Mouse (Mus musculus) layer of hippocampus, adult 11-12 months (tissue): ENCODE results near the gene Olfr1532-ps1.
"Not testable (repeated sequence)": the region's sequence is repeated elsewhere in the genome, so short reads cannot be mapped to it uniquely, and the experiment has no call there.

ENCODE experiments used
- DNase-seq: peaks from one replicate; pipeline ENCODE4 v3.0.0; 2022; ENCODE audit warnings: low spot score

Olfr1532-ps1 gene

GRCm38 (mm10) chr7:106907676-106908075 is at the start of gene Olfr1532-ps1:
Gene Olfr1532-ps1, plus strand, starts transcription at chr7:106908001.
- DNase-seq = no peak

GRCm38 (mm10) chr7:106862885-106863284 is 44.9 kb upstream of the Olfr1532-ps1 start, which contains the start of gene Olfr704:
Gene Olfr704, plus strand, starts transcription at chr7:106863185.
- no peak for DNase-seq

- DNase-seq = no peak
These were observed 31.0 kb upstream of the Olfr1532-ps1 start, which contains the start of gene Olfr705 for GRCm38 (mm10) chr7:106876791-106877190. Gene Olfr705, minus strand, starts transcription at chr7:106876891.

GRCm38 (mm10) chr7:106888062-106888461 is 19.7 kb upstream of the Olfr1532-ps1 start, which contains the start of gene Olfr706:
Gene Olfr706, minus strand, starts transcription at chr7:106888162.
- DNase-seq = no peak

- DNase-seq = not testable (repeated sequence)
These were observed 6.7 kb upstream of the Olfr1532-ps1 start, which contains the start of gene Olfr707 for GRCm38 (mm10) chr7:106901141-106901540. Gene Olfr707, minus strand, starts transcription at chr7:106901241.

GRCm38 (mm10) chr7:106920961-106921360 is 13.2 kb downstream of the Olfr1532-ps1 start:
- DNase-seq = not testable (repeated sequence)

- DNase-seq = no peak
These were observed 24.3 kb downstream of the Olfr1532-ps1 start, which contains the start of gene Olfr709-ps1 for GRCm38 (mm10) chr7:106932119-106932518. Gene Olfr709-ps1, minus strand, starts transcription at chr7:106932219.

- no peak for DNase-seq
These were observed 40.4 kb downstream of the Olfr1532-ps1 start, which contains the start of gene Olfr710 for GRCm38 (mm10) chr7:106948212-106948611. Gene Olfr710, minus strand, starts transcription at chr7:106948312.

GRCm38 (mm10) chr7:106963837-106964236 is 56.0 kb downstream of the Olfr1532-ps1 start, which contains the start of gene Olfr6:
Gene Olfr6, minus strand, starts transcription at chr7:106963937.
- no peak for DNase-seq
